Mouse (Mus musculus) ES-Bruce4 (cell line): Measurements from ENCODE around the gene Usp48.

ENCODE experiments used
- EP300 ChIP-seq: IDR thresholded peaks from 2 replicates; pipeline ENCODE4 v1.6.1; 2011; ENCODE audit warnings: low read depth, low read length; ENCODE audit not compliant: insufficient read depth
- POLR2A ChIP-seq: IDR thresholded peaks from one replicate; pipeline ENCODE4 v1.8.1; 2011; ENCODE audit warnings: low read length; ENCODE audit not compliant: insufficient read depth

DNA sequence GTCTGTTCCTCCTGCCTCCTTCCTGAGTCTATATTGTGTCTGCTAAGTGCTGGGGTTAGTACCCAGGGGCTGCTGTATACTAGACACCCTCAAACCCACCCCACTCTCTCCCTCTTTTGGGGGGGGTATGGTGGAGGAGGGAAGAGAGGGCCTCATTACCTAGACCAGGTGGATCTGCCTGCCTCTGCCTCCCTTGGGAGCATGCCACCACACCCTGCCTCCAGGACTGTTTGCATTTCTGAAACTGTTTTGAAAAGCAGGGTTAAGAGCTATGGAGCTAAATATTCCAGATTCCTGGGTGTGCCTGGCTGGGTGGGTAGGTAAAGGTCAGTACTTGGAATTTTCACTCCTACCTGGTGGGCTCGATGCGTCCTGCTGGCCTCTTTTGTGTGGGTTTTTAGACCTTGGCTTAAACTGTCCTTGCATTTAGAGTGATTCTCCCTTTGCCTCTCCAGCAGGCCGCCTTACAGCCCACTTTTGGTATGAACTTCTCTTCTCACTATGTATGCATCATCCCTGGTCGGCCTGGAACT is 3.6 kb downstream of the Usp48 start:
- TF ChIP-seq POLR2A (no peak), EP300 (peak; percentile 99)
